Mouse (Mus musculus) thymus, adult 18-20 months (tissue): ENCODE measurements at regions not wholly inside any gene's neighbourhood (a gene's known extent, or its start where the extent isn't known, plus 50 kb on each side); places are given as distances from the start of the nearest gene placed in this dataset.

ENCODE experiments used
- DNase-seq, 2 experiments: peaks; one replicate each; pipeline ENCODE4 v3.0.0; 2022; ENCODE audit warnings: mixed read lengths in 2 of 2

DNA sequence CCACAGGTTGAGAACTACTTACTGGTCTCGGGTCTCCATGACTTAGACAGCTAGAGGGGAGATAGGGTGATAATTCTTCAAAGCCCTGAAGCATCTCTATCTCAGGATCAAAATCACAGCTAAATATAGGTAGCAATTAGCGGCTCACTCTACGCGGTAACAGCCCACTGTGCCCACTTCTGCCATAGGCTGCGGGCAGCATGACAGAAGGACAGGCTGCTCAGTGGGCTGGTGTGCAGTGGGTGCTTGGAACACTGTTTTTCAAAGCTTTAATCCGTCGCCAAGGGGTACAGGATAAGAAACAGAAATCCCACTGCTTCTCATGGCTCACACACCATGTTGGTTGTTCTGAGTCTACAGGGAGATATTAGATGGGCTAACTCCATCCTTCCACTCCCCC, 59.2 kb upstream of the Twist2 start:
- DNase-seq = no peak

DNA sequence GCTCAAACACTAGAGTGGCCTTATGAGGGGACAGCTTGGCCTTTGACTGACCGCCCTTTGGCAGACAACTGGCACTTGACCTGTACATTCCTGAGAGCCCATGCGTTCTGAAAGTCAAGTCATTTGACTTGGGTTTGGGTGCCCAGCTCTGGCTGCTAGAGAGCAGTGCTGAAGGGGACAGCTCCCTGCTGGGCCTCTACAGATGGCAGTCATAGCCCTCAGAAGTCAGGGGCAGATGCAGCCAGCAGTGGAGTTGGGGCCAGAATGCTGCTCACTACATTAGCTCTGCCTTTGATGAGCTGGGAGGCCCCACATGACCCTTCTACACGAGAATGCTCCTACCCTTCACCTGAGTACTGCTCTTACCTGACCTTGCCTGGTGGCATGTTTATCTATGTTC, 58.3 kb upstream of the Twist2 start:
- DNase-seq = no peak

DNA sequence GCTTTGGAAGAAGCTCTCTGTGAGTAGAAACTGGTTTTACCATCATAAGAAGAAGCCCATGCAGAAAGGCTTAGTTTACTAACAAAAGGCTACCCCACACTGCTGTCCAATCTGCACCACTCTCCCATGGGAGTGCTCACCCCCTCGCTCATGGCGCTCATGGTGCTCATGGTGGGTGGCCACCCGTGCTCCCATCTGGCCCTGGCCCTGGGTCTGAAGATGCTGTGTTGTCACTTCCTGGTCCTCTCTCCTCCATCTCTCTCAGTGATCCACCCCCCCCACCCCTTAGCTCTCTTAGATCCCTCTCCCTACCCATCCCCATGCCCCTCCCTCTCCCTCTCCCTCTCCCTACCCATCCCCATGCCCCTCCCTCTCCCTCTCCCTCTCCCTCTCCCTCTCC, 57.2 kb upstream of the Twist2 start:
- no peak for DNase-seq

DNA sequence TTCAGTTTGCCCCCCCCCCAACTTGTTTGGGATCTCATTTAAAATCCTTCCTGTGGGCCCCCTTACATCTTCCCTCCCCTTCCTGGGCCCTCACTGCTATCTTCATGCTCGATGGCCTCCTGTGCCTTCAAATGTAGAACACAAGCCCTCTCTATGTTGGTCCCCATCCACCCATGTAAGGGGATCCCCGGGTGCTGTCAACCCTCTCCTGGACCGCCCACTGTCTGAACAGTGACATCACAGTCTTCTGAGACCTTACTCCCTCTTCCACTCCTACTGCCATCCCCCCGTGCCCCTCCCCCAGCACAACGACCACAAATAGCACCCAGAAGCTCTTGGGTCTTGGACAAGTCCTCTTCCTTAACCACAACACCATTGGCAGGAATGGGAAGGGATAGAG, 56.6 kb upstream of the Twist2 start:
- DNase-seq = no peak

DNA sequence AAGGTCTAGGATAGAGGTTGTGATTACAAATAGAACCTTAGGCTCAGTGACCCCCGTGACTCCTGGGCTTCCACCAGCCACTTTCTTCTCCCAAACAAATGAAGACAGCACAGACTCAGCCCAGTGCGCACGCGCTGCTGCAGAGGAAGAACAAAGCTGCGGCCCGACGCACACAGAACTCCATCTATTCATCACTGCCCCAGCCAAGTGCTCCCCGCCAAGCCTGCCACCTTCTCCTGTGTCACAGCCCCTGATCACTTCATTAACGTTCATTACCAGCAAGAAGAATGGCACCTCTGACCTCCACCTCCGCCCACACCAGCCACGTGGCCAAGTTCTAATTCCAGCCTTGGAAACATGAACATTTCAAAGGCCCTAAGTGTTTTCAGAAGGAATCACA, 53.7 kb upstream of the Twist2 start:
- no peak for DNase-seq
